Mouse (Mus musculus) right cerebral cortex, postnatal 14 days (tissue): ENCODE data around the gene Ryr2.
"Not testable (repeated sequence)": the region's sequence is repeated elsewhere in the genome, so short reads cannot be mapped to it uniquely, and the experiment has no call there.

Experiments
- DNase-seq: peaks from one replicate; pipeline ENCODE4 v3.0.0; 2022

Ryr2 gene

DNA sequence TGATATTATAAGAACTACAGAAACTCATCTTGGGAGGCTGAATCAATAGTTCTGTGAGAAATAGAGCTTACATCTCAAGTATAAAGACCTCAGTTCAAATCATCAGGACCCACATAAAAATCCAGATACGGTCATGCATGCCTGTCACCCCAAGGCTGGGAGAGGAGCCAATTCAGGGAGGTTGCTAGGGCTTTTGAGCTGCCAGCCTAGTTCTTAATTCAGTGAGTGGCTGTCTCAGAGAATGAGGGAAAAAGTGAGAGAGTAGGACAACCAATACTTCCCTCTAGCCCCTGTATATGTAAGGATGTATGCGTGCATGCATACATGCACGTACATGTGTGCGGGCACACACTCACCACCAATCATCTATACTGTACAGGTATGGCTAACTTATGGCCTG lies 390.5 kb downstream of the Ryr2 start:
- no peak for DNase-seq

- no peak for DNase-seq
These were observed 396.9 kb downstream of the Ryr2 start for GRCm38 (mm10) chr13:11709708-11710471.

DNA sequence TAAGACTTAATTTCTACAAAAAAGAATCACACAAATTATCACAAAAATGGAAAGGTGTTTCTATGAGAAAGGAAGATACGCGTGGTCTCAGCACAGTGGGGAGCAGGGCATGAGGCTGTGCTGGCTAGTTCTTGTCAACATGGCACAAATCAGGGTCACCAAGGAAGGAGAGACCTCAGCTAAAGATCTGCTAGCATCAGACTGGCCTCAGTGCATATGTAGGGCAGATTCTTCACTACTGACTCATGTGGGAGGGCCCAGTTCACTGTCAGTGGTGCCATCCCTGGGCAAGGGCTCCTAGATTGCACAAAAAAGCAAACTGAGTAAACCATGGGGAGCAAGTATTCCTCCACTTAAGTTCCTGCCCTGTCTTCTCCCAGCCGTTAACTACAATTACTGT lies 405.0 kb downstream of the Ryr2 start:
- DNase-seq, result no peak

DNA sequence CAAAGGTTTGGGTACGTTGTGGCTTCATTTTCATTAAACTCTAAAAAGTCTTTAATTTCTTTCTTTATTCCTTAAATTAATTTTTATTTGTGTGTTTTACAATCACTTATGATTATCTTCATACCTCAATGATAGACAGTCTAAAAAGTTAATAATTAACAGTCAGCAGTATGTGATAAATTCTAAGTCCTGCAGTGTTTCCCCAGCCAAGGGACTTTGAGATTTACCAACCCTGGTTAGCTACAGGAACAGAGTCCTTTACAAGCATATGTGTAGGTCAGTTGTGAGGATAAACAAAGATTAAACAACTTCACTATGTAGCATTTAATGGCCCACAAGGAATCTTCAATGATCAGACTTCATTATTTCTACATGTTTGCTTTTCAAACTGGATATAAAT lies 410.2 kb downstream of the Ryr2 start:
- no peak for DNase-seq

GRCm38 (mm10) chr13:11681802-11682201 lies 424.9 kb downstream of the Ryr2 start:
- DNase-seq, result no peak

- no peak for DNase-seq
These were observed 443.9 kb downstream of the Ryr2 start for GRCm38 (mm10) chr13:11662815-11663214.

DNA sequence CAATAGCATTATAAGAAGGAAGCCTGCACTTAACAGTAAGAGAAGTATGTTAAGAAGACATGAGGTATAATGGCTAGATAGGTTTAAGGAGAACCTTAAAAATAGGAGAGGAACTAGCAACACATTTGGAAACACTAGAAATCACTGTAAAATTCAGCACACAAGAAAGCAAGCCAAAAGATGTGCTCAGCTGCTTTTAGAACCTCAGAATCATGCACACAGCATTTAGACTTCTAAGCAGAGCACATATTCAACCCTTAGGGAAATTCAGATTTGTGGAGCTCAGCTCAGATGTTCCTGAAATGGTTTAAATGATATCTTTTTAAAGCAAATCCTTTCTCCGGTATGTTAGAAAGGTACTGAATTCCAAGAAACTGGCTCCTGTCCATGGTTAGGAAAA lies 461.9 kb downstream of the Ryr2 start:
- DNase-seq, result no peak

DNA sequence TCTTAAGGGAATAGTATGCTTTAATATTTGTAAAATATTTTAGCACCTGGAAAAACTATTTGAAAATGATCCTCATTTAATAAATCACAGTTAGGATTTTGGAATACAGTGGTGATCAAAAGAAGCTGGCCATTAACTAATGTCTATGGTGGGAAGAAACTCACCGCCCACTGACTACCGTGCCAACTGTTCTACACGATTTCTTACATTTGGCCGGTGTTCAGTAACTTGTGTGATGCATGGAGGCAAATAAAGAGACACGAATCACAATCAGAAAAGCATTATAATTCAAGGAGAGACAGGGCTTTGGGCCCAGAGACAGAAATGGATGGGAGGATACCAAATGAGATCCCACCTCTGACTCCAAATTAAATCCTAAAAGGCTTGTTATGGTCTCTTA lies 470.4 kb downstream of the Ryr2 start:
- DNase-seq, result no peak

GRCm38 (mm10) chr13:11624513-11624912 lies 482.2 kb downstream of the Ryr2 start:
- no peak for DNase-seq

DNA sequence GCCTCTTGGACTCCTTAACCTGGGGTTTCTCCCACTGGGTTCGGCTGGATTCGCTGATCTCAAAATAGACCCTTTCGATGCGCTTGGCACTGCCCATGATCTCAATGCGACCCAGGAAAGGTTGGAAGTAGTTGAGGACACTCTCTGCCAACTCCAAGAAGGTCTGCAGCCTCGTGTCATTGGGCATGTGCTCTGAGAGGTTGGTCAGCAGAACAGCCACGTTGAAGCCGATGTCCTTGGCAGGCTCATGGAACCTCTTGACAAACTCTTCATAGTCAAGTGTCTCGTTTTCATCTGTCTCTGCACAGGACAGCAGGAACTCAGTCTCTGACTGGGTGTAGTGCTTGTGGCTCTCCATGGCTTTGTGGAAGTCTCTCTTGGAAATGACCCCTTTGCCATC lies 511.3 kb downstream of the Ryr2 start:
- DNase-seq, result no peak

- DNase-seq, result no peak
These were observed 521.5 kb downstream of the Ryr2 start for GRCm38 (mm10) chr13:11585283-11585682.

DNA sequence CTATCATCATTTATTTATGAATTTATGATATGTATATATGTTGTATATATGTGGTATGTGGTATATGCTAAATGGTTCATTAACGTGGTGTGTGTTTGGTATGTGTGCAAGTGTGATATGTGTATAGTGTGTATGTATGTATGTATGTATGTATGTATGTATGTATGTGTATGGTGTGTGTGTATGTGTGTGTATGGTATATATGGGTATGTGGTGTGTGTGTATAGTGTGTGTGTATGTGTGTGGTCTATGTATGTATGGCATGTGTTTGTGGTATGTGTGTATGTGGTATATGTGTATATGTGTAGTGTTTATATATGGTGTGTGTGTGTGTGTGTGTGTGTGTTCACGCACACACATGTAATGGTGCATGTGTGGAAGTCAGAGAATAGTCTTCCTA lies 534.2 kb downstream of the Ryr2 start:
- no peak for DNase-seq

DNA sequence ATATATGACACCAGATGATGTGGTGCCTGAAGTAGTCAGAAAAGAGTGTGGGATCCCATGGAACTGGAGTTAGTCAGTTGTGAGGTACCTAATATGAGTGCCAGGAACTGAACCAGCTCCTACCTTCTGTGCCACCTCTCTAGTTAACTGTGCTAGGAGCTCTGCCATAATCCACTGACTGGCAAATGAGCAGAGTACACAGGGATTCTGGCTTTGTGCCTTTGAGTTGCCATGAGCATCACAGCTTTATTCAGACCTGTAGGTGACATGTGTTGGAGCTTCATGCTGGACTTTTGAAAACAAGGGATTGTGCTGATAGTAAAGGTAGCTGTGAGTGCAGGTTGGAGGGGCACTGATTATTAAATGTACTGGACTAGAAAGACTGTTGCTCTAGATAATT lies 539.4 kb downstream of the Ryr2 start:
- DNase-seq, result no peak

DNA sequence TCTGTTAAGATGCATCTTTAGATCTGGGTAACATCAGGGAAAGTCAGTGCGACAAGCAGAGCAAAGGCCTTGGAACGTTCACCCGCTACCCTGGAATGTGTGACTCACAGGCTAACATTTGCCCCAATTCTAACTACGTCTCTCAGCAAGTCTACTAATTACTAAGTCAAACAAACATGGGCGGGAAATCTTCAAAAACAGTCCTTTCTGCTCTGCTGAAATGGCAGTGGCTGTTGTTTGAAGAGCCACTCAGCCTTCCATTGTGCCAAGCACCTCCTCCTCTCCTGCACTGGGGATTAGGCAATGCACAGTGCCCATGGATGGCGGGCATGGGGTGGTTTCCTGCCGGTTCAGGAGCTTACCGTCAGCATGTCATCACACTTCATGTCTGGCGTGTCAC lies 540.3 kb downstream of the Ryr2 start:
- no peak for DNase-seq

- DNase-seq, result peak; percentile 82
These were observed 543.3 kb downstream of the Ryr2 start for GRCm38 (mm10) chr13:11563224-11564024.

- no peak for DNase-seq
These were observed 557.1 kb downstream of the Ryr2 start for GRCm38 (mm10) chr13:11549644-11550043.

- not testable (repeated sequence) for DNase-seq
These were observed 557.6 kb downstream of the Ryr2 start for GRCm38 (mm10) chr13:11549136-11549535.

- DNase-seq, result no peak
These were observed 560.9 kb downstream of the Ryr2 start for GRCm38 (mm10) chr13:11545841-11546240.

DNA sequence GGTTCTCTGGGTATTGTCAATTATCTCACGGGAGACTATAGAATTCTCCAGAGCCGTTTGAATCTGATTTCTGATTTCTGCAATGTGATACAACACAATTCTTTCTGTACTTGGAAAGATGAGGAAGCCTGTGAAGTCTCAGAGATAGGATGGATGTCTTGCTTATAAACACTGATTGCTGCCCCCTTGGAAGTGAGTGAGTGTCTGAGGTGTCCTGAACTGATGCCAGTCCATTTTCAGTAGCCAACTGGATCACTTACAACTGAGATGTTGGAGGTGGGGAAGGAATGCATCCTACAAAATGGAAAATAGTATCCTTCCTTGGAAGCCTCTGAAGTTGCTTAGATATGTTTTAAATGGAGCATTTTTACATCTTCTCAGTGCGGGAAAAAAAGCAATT lies 564.2 kb downstream of the Ryr2 start:
- DNase-seq, result no peak

DNA sequence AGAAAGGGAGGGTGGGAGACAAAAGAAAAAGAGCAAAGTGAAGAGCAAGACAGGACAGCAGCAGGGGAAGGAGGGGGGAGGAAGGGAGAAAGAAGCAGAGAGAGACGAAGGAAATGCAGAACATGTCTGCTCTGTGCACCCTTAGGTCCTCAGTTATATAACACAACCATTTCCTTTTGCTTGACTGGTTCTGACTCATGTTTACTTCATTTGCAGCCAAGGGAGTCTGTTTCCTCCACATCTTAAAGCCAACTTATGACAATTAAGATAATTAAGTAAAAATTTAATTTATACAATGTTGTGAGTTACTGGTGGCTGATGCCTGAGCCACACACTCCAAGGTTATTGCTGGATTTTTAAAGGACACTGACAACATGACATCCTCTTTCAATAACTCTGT lies 569.9 kb downstream of the Ryr2 start:
- DNase-seq, result no peak

GRCm38 (mm10) chr13:11535874-11536273 lies 570.9 kb downstream of the Ryr2 start:
- DNase-seq, result no peak

DNA sequence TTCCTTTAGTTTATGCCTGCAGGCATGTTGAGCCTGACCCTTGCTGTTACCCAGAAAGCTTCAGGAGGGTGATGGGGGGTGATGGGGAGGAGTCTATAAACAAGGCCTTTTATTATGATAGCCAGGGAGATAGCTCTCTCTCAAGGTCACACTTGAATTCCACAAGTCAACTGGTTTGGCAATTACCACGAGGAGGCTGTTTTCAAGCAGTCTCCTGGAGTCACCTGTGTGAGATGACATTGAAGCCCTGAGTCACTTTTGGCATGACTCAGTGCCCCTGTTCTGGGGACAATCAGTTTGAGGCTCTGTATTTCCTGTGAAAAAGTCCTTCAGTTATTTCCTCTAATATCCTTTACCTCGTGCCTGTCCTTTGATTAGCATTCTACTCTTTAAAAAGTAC lies 573.5 kb downstream of the Ryr2 start:
- DNase-seq, result no peak

- no peak for DNase-seq
These were observed 574.5 kb downstream of the Ryr2 start for GRCm38 (mm10) chr13:11532014-11532890.
